Mouse (Mus musculus) T-cell, adult 2 months (primary cell): ENCODE results near the gene Brpf1.
A peak's percentile ranks its signal among the peaks of the same experiment; 100 is the strongest.
"Not testable (repeated sequence)": the region's sequence is repeated elsewhere in the genome, so short reads cannot be mapped to it uniquely, and the experiment has no call there.

ENCODE experiments used
- DNase-seq: peaks from one replicate; pipeline ENCODE4 v3.0.0; 2022; ENCODE audit warnings: low spot score

Brpf1 gene

DNA sequence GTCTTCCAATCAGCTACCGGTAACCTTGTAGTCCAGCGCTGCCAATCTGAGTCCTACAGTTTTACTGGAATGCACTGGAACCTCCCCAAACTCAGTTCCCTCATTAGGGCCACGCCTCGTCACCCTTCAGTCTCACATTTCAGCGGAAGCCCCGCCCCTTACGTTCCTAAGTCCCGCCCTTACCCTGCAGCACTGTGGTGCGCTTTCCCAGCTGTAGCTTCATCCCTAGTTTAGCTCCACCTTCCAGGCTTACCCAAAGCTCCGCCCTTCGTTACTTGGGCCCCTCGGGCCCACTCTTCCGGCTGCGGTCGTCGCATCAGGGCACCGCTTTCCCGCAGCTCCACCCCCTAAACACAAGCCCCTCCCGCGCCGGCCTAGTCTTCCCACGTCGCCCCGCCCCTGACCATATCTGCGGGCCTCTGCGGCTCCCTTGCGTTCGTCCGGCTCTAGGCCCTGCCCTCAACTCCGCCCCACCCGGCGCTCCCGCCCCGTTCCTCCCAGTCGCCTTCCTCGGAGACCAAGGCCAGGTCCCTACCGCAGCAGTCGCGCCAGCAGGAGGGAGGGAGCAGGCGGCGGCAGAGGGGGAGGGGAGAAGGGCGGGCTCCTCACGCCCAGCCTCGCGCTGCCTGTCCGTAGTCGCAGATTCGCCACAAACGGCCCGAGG, 483 bp upstream of the Brpf1 start:
- DNase-seq, result peak; percentile 100

DNA sequence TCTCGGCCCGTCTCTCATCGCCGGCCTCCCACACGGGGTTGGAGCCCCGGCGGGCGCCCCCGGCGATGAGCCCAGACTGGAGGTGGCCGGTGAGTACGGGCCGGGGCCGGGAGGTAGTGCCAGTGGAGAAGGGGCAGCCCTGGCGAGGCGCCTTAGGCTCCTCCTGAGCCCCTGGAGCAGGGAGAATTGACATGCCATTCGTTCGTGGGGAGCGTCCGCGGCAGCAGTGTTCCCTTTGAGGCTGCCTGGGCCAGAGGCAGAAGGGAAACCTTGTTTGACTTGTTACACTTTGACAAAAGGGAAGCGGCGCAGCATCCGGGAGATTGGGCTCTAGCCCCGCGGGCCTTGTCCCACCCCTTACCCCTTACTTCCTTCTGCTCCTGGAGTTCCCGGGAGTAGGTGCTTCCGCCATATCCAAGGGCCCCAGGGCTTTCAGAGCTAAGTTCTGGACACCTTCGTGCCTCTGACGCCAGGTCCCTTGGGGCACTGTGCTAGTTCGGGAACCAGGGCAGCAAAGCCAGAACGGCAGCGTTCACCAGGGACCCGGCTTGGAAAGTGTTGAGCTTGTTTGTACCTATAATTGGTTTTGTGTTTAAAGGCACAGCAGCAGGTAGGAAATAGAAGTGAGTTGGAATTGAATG, 664 bp downstream of the Brpf1 start:
- peak; percentile 41 for DNase-seq

DNA sequence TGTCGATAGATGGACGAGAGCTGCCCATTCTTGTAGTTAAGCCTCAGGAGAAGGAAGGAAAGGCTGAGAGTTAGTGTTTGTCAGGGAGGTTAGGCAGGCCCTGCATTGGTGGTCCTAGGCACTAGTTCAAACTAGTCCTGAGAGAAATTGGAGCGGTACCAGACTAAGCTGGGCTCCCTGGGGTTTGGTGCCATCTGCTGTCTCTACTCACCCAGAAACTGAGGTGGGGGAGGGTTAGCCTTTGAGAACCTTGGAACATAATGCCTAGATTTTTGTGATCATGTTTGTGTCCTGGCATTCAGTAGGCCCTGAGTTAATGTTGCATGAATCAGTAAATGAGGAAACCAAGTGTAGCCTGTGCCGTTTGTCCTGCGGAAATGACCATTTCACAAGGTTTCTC, 1.2 kb downstream of the Brpf1 start:
- DNase-seq, result peak; percentile 36

DNA sequence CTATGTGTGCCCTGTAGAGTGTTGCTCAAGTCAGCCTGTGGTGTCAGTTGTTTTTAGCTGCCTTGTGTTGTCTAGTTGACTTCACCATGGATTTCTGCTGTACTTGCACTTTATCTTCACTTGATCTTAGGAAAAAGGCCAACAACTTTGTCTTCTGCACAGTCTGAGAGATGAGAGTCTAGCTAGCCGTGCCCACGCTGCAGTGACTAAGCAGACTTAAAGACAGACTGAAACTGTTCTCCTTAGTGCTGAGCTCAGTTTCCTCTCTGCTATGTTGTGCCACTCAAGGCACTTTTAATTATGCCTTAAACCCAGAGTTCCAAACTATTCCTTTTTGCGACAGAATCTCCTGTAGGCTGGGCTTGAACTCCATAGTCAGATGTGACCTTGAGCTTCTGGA, 9.0 kb downstream of the Brpf1 start:
- DNase-seq, result no peak

DNA sequence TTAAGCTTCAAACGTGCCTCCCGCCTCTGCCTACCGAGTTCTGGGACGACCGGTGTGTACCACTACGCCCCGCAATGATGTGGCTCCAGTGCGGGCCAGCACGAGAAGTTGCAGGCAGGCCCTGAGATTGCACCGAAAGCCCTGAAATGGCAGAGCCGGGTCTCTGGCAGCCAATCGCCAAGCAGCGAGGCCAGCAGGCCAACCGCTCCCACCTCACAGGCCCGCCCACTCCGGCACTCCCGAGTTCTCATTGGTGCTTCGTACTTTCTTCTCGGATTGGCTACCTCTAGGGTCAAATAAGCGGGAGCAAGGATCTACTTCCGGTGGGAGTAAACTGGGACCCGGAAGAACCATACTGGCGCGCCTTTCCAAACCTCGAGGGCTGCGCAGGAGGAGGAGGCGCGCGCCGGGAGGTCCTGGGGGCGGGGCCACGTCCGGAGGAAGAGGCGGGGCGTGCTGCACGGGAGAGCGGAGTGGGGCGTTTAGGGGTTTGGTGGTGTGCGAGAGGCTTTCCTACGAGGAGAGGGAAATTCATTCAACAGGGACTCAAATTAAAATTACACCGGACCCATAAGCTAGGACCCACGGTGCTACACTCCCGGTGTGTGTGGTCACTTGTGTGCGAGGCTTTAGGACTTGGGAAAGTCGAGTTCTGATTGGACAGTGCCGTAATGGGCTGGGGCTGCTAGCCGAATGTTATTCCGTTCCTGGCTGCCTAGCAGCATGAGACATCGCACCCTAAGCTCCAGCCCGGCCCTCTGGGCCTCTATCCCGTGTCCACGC, 19.8 kb downstream of the Brpf1 start, which contains the start of gene Ogg1:
TSS of gene Ogg1 (plus strand) at position 440 of the 783 bp plus-strand sequence.
- peak; percentile 99 for DNase-seq

DNA sequence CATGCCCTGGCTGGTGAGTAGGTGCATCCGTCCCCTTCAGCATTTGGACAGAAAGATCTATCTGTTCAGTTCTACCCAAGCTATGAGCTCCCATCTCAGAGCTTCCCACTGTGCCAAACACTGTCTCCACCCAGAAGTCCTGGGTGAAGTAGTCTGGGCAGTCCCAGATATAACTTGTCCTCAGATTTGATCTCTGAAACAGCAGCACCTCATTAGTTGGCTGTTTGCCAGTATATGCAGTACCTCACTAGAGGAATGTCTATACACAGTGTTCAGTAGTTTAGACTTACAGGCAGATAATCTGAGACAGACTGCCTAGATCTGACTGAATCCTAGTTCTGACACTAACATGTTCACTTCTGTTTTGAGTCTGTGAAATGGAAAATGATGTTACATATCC, 22.5 kb downstream of the Brpf1 start:
- no peak for DNase-seq

DNA sequence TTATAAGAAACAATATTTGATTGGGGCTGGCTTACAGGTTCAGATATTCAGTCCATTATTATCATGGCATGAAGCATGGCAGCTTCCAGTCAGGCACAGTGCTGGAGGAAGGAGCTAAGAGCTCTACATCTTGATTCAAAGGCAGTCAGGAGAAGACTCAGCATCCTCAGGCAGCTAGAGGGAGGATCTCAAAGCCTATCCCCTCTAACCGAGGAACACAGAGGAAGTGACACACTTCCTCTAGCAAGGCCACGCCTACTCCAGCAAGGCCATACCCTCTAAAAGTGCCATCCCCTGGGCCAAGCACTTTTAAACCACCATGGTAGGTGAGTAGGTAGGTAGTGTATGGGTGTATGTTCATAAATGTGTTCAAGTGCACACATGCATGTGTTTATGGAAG, 23.6 kb downstream of the Brpf1 start:
- peak; percentile 53 for DNase-seq

DNA sequence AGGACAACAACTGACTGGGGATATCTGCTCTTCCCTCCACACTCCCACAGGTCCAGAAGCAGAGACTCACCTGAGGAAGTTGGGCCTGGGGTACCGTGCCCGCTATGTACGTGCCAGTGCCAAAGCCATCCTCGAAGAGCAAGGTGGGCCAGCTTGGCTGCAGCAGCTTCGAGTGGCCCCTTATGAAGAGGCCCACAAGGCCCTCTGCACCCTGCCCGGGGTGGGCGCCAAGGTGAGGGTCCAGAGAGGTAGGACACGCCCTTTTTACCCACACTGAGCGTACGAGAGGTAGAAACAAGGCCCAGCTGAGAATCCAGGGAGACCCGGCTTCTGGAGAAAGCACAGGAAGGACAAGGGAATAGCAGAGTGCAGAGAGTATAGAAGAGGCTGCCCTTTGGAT, 24.8 kb downstream of the Brpf1 start:
- no peak for DNase-seq

DNA sequence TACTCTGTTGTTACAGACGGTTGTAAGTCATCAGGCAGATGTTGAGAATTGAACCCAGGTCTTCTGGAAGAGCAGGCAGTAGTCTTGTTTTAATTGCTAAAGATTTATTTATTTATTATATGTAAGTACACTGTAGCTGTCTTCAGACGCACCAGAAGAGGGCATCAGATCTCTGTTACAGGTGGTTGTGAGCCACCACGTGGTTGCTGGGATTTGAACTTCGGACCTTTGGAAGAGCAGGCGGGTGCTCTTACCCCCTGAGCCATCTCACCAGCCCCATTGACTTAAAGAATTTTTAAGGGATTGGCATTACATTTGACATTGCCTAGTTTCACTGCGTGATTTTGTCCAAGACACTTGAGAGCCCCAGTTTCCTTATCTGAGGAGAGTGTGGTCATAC, 25.8 kb downstream of the Brpf1 start:
- not testable (repeated sequence) for DNase-seq

DNA sequence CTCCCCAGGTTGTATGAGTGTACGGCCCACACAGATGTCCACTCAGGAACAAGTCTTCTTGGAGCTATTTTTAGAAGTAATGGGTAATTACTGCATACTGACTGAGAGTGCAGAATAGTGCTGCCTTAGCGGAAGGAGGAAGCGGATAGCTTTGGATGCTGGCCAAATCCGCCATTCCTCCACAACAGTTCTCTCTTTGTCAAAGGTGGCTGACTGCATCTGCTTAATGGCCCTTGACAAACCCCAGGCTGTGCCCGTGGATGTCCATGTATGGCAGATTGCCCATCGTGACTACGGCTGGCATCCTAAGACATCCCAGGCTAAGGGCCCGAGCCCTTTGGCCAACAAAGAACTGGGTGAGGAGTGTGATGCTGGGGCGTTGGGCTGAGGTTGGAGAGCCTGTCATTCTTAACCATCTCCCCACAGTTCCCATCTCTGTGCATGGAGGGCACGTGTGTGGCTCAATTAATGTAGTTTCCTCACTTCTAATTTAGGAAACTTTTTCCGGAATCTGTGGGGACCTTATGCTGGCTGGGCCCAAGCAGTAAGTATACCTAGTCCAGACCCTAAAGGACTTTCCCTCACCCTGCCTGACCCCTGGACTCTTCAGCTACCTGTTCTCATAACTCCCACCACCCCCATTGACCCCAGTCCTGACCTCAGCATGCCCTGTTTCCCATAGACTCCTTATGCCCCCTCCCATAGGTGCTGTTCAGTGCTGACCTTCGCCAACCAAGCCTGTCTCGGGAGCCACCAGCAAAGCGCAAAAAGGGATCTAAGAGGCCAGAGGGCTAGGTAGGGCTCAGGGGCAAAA, 26.4 kb downstream of the Brpf1 start:
- DNase-seq, result no peak

DNA sequence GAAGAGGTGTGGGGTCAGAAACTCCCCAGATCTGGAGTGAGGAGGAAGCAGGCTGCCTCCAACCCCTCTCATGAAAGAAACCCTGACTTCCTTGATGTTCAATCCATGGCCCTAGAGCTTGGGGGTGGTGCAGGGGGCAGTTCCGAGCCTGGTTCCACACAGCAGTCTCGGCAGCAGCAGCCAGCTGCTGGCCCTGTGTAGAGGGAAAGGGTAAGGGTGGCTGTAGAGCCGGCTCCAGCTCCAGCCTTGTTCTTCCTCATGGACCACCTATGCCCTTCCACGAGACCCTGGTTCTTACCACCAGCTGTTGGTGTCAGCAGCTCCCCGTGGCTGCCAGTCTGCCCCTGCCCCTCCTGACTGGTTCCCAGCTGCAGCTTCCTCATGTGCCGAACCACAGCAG, 27.3 kb downstream of the Brpf1 start:
- DNase-seq, result no peak

DNA sequence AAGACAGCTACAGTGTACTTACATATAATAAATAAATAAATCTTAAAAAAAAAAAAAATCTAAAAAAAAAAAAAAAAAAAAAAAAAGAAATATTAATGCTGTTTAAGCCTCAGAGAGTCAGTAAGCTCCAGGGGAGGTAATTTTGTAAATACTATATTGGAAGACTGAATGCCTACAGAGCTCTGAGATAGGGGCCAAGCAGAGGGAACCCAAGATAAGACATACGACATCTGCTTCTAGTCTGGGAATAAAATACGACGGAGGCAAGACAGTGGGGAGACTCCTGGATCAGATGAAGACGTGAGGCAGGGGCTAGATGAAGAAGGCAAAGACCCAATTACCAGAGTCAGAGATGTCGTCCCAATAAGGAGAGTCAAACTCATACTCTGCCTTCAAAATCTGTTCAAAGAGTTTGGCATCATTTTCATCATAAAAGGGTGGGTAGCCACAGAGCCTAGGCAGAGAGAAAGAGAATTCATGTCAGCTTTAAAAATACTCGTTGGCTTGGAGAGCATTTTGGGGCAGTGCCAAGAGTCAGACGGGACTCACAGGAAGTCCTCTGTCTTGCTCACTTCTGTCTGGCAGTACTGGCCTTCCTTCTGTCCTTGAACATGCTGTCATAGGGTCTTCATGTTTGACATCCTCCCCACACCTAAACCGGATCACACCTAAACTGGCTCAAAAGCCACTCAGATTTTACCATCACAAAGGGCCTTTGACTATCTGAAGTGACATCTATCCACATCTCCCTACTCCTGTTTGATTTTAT, 30.1 kb downstream of the Brpf1 start:
- no peak for DNase-seq

DNA sequence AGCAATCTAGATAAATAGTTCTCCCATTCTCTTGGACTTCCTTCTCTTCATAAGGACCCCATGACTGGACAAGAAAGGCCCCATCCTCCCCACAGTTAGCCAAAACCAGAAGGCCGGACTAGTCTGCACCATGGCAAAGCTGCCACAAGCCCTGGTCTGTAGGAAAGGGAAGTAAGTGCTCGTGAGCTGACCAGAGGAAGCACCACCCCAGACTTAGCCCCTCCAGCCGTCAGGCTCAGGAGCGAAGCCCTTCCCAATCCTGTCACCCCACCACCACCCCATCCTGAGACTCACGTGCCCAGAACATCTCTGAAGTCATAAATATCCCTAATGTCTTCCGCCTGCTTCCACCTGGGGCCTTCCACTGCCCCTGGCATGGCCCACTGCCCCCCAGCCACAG, 34.6 kb downstream of the Brpf1 start:
- DNase-seq, result no peak

DNA sequence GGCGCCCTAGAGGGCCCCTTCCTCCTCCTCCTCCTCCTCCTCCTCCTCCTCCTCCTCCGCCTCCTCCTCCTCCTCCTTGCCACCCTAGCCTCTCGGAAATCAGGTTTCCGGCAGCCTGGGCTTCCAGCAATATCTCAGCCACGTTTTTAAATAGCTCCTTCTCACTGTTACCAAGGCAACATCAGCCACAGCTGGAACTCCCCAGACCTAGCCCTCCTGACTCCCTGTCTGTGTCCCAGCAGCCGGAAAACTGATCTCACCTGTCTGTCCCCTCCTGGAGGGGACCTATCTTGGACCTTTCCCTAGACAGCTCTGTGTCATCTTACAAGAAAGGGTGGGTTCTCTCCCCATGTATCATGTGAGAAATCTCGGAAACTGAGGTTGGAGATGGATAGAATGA, 35.4 kb downstream of the Brpf1 start:
- DNase-seq, result no peak

DNA sequence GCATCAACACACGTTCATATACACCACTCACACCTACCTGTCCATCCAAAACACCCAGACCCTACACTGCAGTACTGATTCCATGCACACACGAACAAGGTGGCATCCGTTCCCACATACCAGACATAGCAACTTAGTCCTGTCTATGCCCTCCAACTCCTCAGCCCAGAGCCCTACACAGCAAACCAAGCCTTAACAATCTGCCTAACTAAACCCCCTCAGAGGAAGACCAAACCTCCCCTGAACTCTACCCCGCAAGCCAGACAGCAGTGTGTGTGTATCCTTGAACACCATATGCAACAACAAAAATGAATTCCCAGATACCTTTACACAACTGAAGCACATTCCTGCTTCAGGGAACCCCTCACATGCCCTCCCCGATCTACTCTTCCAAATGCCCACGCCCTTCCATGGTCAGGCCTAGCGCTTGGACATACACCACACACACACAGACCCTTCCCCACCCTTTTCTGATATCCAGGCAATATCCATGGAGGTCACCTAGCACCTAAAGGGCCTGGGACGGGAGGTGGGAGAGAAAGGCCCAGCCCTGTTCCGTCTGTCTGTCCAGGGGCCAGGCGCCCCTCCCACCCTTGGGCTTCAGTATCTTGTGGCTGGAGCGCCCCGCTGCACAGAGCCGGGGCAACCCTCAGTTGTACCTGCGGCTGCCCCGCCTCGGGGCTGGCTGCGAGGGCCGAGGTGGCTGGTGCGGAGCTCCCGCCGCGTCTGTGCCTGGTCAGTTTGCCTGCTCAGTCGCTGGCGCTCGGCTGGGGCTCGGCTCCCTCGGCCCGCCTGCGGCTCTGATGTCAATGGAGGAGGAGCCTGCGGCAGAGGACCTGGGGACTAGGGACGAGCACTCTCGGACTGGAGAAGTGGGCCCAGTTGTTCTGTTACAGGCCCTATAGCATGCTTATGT, 36.5 kb downstream of the Brpf1 start, which contains the start of gene Camk1:
TSS of gene Camk1 (minus strand) at position 808 of the 916 bp plus-strand sequence.
- DNase-seq, result peak; percentile 8

DNA sequence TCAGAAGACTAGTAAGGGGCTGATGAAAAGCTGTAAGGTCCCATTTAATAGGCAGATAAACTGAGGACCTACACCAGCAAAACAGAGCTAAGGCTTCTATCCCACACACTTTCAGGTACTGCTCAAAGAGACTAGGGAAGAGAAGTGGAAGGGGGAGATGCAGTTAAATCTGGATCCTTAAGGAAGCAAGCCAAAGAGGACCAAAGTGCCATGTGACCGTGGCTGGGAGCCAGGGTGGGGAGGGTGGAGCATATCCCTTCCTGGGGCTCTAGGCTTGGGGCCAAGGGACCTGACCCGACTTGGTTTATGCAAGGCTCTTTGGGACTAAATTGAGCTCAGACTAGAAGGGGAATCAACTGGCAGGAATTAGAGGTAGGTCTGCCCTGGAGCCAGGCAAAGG, 37.4 kb downstream of the Brpf1 start:
- no peak for DNase-seq

DNA sequence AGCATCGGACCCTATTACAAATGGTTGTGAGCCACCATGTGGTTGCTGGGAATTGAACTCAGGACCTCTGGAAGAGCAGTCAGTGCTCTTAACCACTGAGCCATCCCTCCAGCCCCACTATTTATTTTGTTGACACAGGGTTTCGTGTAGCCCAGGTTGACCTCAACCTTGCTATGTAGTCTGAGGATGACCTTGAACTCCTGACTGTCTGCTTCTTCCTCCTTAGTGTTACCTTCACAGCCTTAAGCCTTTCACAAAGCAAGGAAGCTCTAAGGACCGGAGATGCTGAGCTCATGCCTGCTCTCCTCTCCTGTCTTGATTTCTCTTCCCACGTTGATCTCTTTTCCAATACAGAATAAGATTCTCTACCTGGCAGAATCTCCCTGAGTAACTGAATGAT, 40.0 kb downstream of the Brpf1 start:
- DNase-seq, result no peak

DNA sequence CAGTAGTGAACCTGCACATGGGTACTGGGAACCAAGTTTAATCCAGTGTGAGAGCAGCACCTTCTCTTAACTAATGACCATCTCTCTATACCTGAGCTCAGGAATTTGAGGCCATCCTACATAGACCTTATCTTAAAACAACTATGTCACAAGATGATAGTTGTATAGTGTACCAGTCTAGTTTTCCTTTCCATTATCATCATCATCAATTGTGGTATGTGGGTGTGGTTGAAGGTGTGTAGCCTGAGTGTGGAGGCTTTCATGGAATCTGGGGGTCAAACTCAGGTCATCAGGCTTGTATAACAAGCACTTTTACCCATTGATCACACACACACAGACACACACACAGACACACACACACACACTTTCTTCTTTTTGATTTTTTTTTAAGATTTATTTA, 43.6 kb downstream of the Brpf1 start:
- no peak for DNase-seq

DNA sequence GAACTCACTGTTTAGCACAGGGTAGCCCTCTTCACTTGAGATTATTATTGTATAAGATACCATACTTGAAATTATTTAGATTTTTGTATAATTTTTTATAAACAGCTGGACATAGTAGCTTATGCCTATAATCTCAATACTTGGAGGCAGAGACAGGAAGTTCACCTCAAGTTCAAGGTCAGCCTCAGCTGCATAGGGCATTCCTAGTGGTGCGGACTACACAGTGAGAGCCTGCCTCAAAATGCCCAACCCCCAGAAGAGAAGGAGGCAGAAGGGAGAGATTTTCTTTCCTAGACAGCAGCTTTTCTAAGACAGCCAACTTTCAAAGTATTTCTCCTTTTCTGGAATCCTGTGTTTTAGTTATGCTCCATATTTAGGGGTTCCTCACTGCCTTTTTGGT, 44.2 kb downstream of the Brpf1 start:
- no peak for DNase-seq

DNA sequence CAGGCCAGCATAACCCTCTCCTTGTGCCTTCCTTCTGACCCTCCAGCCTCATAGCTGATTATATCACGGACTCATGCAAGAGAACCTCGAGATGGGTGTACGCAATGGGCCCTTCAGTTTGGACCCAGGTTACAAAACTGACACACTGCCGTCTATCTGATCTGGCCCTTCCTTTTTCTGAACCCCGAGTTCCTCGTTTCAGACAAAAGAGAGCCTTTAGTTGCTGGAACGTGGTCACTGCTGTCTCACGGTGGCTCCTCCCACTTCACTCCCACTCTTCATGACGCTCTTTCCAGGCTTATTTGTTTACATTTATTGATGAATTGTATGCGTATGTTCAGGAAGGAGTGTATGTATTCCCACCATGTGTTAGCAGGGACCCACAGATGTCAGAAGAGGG, 44.7 kb downstream of the Brpf1 start:
- DNase-seq, result no peak
